Mouse (Mus musculus) bone marrow, adult 2 months (tissue): ENCODE results near the gene 4933425L06Rik.

Source experiments
- CTCF ChIP-seq: fragments of 200-500 bp; IDR thresholded peaks from 2 replicates; pipeline ENCODE4 v1.5.1; 2011; ENCODE audit warnings: low read length, control low read depth; ENCODE audit not compliant: control insufficient read depth, insufficient read depth
- POLR2A ChIP-seq: fragments of 200-500 bp; IDR thresholded peaks from 2 replicates; pipeline ENCODE4 v1.6.1; 2011; ENCODE audit warnings: low read depth, mild to moderate bottlenecking, control low read depth, low read length, borderline replicate concordance; ENCODE audit not compliant: control insufficient read depth

- no peak for TF ChIP-seq CTCF
- TF ChIP-seq POLR2A = no peak
These were observed at the start of gene 4933425L06Rik for GRCm38 (mm10) chr13:105081862-105082261.
